Mouse (Mus musculus): Measurements from ENCODE around the gene Phykpl. TPM values are rescaled to one million over a fixed set of nuclear protein-coding genes. Genes with fewer than 3 reads are reported as not detected.
"Not testable (repeated sequence)": the region's sequence is repeated elsewhere in the genome, so short reads cannot be mapped to it uniquely, and the experiment has no call there.

The Phykpl gene
- polyA plus RNA-seq, 2 experiments: 10.1 to 10.7 TPM

DNA sequence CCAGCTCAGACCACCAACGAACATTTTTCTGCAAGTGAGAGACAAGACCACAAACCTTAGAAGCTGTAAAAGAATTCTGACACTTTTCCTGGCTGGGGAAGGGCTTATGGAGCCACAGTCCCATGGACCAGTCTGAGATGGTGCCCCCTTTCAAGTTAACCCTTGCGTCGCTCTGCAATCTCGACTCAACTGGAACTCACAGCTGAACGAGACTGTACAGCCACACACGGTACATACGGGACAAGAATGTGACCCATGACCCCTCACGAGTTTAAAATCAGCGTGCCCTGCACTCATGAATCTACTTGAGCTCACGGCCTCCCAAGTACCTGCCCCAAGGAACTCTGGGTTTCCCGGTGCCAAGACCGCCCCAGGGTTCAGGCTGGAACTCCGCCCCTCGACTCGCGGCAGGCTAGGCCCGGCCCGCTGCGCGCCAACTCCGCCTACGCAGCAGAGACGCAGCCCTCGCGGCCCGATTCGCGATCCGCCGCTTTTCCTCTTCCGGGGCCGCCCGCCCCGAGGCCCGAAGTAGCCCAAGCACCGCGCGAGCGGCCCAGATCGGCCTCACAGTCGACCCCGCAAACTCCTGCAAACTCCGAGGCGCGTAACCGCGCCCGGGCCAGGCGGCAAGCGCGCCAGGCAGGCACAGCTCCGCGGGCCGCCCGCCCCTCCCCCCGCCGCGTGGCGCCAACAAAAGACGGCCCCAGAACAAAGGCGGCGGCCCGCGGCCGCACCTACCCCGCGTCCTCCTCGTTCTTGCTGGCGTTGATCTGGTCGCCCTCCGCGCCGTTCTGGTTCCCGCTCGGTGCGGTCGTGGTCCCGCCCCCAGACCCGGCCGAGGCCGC lies 21.3 kb downstream of the Phykpl start:
- Histone ChIP-seq H3K36me3 (replicated peaks; ENCODE audit: control insufficient read depth, insufficient read depth, low read depth) (peaks cover 48% of the 10 kb centered on the region), H3K4me3 (ENCODE audit: insufficient read depth in 1 of 2, low read depth in 2 of 2, low read length in 2 of 2) (peak overlapping the region; percentile 98 to 99), H3K4me2 (ENCODE audit: low read depth) (peak overlapping the region; percentile 83), H3K4me1 (replicated peaks; ENCODE audit: control insufficient read depth in 2 of 2, insufficient read depth in 2 of 2, low read length in 1 of 2) (peaks cover 22 to 26% of the 10 kb centered on the region in 2 experiments), H3K27me3 (ENCODE audit: control insufficient read depth, insufficient read depth, low read length) (no peaks in the 10 kb centered on the region), H3K27ac (peak overlapping the region; percentile 84), H3K9me3 (ENCODE audit: control insufficient read depth, low read length) (no peaks in the 10 kb centered on the region), H3K9ac (replicated peaks) (peak overlapping the region; percentile 97)
- peak; percentile 73 to 80 (median 74) for DNase-seq (ENCODE audit: low read depth in 3 of 3, low spot score in 3 of 3)
- ATAC-seq (ENCODE audit: insufficient read depth): peak; percentile 66
- TF ChIP-seq CTCF (IDR thresholded peaks at IDR 0.05; ENCODE audit: low read depth) (no peak), EP300 (IDR thresholded peaks at IDR 0.05; ENCODE audit: low read depth) (no peak)
- under 1% methylated on average over 79 of the region's 81 CpGs for WGBS (ENCODE audit: insufficient replicate concordance)

- peaks cover 41% of the 10 kb centered on the region for H3K36me3 ChIP-seq (replicated peaks; ENCODE audit: control insufficient read depth, insufficient read depth, low read depth)
- DNase-seq (ENCODE audit: low read depth in 3 of 3, low spot score in 3 of 3) (peak; percentile 95 to 96 (median 96)), ATAC-seq (ENCODE audit: insufficient read depth) (peak; percentile 84)
- peak within 1 kb of the TSS; percentile 84 for H3K27ac ChIP-seq
- H3K4me3 ChIP-seq (ENCODE audit: insufficient read depth in 1 of 2, low read depth in 2 of 2, low read length in 2 of 2): peak within 1 kb of the TSS; percentile 98 to 99
- H3K4me2 ChIP-seq (ENCODE audit: low read depth): peak within 1 kb of the TSS; percentile 83
- peak within 1 kb of the TSS; percentile 97 for H3K9ac ChIP-seq (replicated peaks)
- peaks cover 22 to 26% of the 10 kb centered on the region in 2 experiments for H3K4me1 ChIP-seq (replicated peaks; ENCODE audit: control insufficient read depth in 2 of 2, insufficient read depth in 2 of 2, low read length in 1 of 2)
- WGBS (ENCODE audit: insufficient replicate concordance): under 1% methylated on average over 88 of the region's 91 CpGs
- H3K27me3 ChIP-seq (ENCODE audit: control insufficient read depth, insufficient read depth, low read length): no peaks in the 10 kb centered on the region
- no peak for TF ChIP-seq EP300 (IDR thresholded peaks at IDR 0.05; ENCODE audit: low read depth)
- TF ChIP-seq CTCF (IDR thresholded peaks at IDR 0.05; ENCODE audit: low read depth): no peak
- H3K9me3 ChIP-seq (ENCODE audit: control insufficient read depth, low read length): no peaks in the 10 kb centered on the region
These were observed 22.0 kb downstream of the Phykpl start, which contains the start of gene Hnrnpab for GRCm38 (mm10) chr11:51606447-51607095. Gene Hnrnpab, minus strand, starts transcription at chr11:51606847.

DNA sequence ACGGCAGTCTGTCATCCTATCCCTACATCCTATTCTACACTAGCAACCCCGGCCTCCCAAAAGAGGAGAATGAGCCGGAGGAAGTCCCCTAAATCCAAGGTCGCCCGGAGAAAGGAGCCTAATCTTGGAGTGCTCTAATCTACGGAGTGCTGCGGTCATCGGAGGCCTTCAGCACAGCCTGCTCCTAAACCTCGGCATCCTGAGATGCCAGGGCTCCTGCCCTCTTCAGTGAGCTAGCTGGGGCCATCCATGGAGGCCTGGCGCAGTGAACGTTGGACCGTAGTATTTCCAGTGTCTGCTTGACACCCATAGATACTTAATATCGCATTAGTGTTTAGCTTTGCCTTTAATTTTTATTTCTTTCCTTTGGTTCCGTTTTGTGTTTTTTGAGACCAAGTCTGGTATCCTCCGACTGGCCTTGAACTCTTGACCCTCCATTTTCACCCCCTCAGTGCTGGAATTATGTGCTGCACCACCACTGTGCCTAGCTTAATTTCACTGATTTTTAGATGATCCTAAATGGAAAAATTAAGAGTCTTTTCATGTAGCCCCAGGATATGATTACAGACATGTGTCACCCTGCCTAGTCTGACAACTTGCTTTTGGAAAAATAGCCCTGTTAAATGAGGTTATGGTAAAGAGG lies 22.7 kb downstream of the Phykpl start:
- DNase-seq (ENCODE audit: low read depth in 3 of 3, low spot score in 3 of 3): no peak
- peak; percentile 59 for ATAC-seq (ENCODE audit: insufficient read depth)
- 9% methylated on average over 15 of the region's 15 CpGs for WGBS (ENCODE audit: insufficient replicate concordance)
- Histone ChIP-seq H3K9ac (replicated peaks) (peak overlapping the region; percentile 97), H3K4me2 (ENCODE audit: low read depth) (peak overlapping the region; percentile 83), H3K4me3 (ENCODE audit: insufficient read depth in 1 of 2, low read depth in 2 of 2, low read length in 2 of 2) (peak overlapping the region; percentile 98 to 99), H3K4me1 (replicated peaks; ENCODE audit: control insufficient read depth in 2 of 2, insufficient read depth in 2 of 2, low read length in 1 of 2) (peaks cover 22 to 26% of the 10 kb centered on the region in 2 experiments), H3K36me3 (replicated peaks; ENCODE audit: control insufficient read depth, insufficient read depth, low read depth) (peaks cover 34% of the 10 kb centered on the region), H3K27me3 (ENCODE audit: control insufficient read depth, insufficient read depth, low read length) (no peaks in the 10 kb centered on the region), H3K27ac (peak overlapping the region; percentile 75), H3K9me3 (ENCODE audit: control insufficient read depth, low read length) (no peaks in the 10 kb centered on the region)
- TF ChIP-seq CTCF (IDR thresholded peaks at IDR 0.05; ENCODE audit: low read depth) (0 out of 2 replicates have a peak, but pooled peaks have one; percentile 1), EP300 (IDR thresholded peaks at IDR 0.05; ENCODE audit: low read depth) (no peak)

- DNase-seq (ENCODE audit: low read depth in 3 of 3, low spot score in 3 of 3): peak; percentile 46 to 58 (median 50)
- H3K9ac ChIP-seq (replicated peaks): peak overlapping the region; percentile 53
These were observed 24.8 kb downstream of the Phykpl start for GRCm38 (mm10) chr11:51609266-51609909.

DNA sequence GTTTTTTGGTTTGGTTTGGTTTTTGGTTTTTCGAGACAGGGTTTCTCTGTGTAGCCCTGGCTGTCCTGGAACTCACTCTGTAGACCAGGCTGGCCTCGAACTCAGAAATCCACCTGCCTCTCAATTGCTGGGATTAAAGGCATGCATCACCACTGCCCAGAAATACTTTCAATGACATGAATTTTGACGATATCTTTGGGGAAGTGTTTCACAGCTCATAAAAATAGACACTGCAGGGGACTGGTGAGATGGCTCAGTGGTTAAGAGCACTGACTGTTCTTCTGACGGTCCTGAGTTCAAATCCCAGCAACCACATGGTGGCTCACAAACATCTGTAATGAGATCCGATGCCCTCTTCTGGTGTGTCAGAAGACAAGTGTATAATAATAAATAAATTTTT lies 25.4 kb downstream of the Phykpl start:
- not testable (repeated sequence) for DNase-seq (ENCODE audit: low read depth in 3 of 3, low spot score in 3 of 3); ATAC-seq (ENCODE audit: insufficient read depth); H3K27me3 ChIP-seq (ENCODE audit: control insufficient read depth, insufficient read depth, low read length); H3K4me3 ChIP-seq (ENCODE audit: insufficient read depth in 1 of 2, low read depth in 2 of 2, low read length in 2 of 2); H3K9me3 ChIP-seq (ENCODE audit: control insufficient read depth, low read length); H3K36me3 ChIP-seq (replicated peaks; ENCODE audit: control insufficient read depth, insufficient read depth, low read depth); H3K9ac ChIP-seq (replicated peaks)
- Histone ChIP-seq H3K4me1 (replicated peaks; ENCODE audit: control insufficient read depth in 2 of 2, insufficient read depth in 2 of 2, low read length in 1 of 2) (peaks cover 23% of the 10 kb centered on the region in 2 experiments), H3K4me2 (ENCODE audit: low read depth) (peak overlapping the region; percentile 59), H3K27ac (peak overlapping the region; percentile 77)
- 42% methylated on average over 5 of the region's 5 CpGs for WGBS (ENCODE audit: insufficient replicate concordance)

More at GRCm38 (mm10) chr11:51609266-51609909, 24.8 kb downstream of the Phykpl start:
- peak; percentile 54 for ATAC-seq (ENCODE audit: insufficient read depth)
- H3K9me3 ChIP-seq (ENCODE audit: control insufficient read depth, low read length): no peaks in the 10 kb centered on the region
- peaks cover 22 to 26% of the 10 kb centered on the region in 2 experiments for H3K4me1 ChIP-seq (replicated peaks; ENCODE audit: control insufficient read depth in 2 of 2, insufficient read depth in 2 of 2, low read length in 1 of 2)
- peak overlapping the region in 1 of 2 experiments; percentile 28; a peak in 2 of 4 replicates for H3K4me3 ChIP-seq (ENCODE audit: insufficient read depth in 1 of 2, low read depth in 2 of 2, low read length in 2 of 2)
- peak overlapping the region; percentile 77 for H3K27ac ChIP-seq
- H3K4me2 ChIP-seq (ENCODE audit: low read depth): peak overlapping the region; percentile 59
- H3K36me3 ChIP-seq (replicated peaks; ENCODE audit: control insufficient read depth, insufficient read depth, low read depth): peaks cover 12% of the 10 kb centered on the region
- TF ChIP-seq EP300 (IDR thresholded peaks at IDR 0.05; ENCODE audit: low read depth) (no peak), CTCF (IDR thresholded peaks at IDR 0.05; ENCODE audit: low read depth) (no peak)
- no peaks in the 10 kb centered on the region for H3K27me3 ChIP-seq (ENCODE audit: control insufficient read depth, insufficient read depth, low read length)
- 9% methylated on average over 3 of the region's 3 CpGs for WGBS (ENCODE audit: insufficient replicate concordance)
